Mouse (Mus musculus) brain, embryonic 14.5 days (tissue): ENCODE measurements at regions not wholly inside any gene's neighbourhood (a gene's known extent, or its start where the extent isn't known, plus 50 kb on each side); places are given as distances from the start of the nearest gene placed in this dataset.

Experiments used
- CTCF ChIP-seq: fragments of 200-500 bp; IDR thresholded peaks from 2 replicates; pipeline ENCODE4 v1.5.1; 2012; ENCODE audit warnings: inconsistent platforms, mild to moderate bottlenecking, moderate library complexity, borderline replicate concordance; ENCODE audit not compliant: insufficient read depth, insufficient read length; ENCODE audit errors: extremely low read depth
- POLR2A ChIP-seq: fragments of 200-500 bp; IDR thresholded peaks from 2 replicates; pipeline ENCODE4 v1.6.1; 2012; ENCODE audit warnings: mild to moderate bottlenecking, inconsistent platforms, borderline replicate concordance; ENCODE audit not compliant: poor library complexity, insufficient read depth, insufficient read length, severe bottlenecking; ENCODE audit errors: extremely low read depth

- TF ChIP-seq CTCF (no peak), POLR2A (no peak)
These were observed 560.9 kb upstream of the Gm597 start for GRCm38 (mm10) chr1:29340945-29341344.
